Mouse (Mus musculus) fat pad, adult 2 months (tissue): ENCODE measurements around the gene Pigg.
"Not testable (repeated sequence)": the region's sequence is repeated elsewhere in the genome, so short reads cannot be mapped to it uniquely, and the experiment has no call there.

Source experiments
- DNase-seq: peaks from one replicate; pipeline ENCODE4 v3.0.0-alpha.2; 2011; ENCODE audit warnings: low read depth, low spot score; ENCODE audit errors: extremely low read depth

The Pigg gene

DNA sequence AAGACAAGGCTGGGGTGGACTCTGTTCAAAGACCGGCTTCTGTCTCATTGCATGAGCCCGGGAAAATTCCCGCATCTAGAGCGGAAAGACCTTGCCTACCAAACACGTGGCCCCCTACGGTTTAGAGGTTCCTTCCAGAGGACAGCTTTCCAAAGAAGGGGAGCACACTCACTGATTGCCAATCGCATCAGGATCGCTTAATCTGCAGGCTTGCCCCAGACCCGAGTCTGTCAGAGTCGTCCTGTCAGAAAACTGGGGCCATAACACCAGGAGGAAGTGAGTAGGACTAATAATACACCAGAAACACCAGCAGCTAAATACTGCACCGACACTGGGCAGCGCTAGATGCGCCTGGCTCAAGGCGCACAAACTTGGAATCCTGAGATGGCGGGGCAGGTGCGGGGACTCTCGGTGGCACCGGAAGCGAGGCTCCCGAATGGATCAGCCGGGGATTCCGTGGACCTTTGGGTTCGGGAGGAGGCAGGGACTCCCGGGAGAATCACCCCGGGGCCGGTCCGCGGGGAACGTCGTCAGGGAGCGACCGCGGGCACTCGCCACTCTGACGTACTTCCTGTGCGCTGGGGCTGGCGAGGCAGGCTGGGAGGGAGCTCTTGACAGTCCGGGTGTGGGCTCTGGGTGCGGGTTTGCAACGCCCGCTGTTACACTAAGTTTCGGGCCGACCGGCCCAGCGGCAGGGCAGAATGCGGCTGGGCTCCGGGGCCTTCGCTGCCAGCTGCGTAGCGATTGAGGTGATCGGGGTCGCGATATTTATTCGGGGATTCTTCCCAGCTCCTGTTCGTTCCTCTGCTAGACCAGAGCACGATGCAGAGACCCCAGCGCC is at the start of gene Pigg:
Pigg (plus strand) TSS at position 386 of the 841 bp plus-strand sequence.
- no peak for DNase-seq

DNA sequence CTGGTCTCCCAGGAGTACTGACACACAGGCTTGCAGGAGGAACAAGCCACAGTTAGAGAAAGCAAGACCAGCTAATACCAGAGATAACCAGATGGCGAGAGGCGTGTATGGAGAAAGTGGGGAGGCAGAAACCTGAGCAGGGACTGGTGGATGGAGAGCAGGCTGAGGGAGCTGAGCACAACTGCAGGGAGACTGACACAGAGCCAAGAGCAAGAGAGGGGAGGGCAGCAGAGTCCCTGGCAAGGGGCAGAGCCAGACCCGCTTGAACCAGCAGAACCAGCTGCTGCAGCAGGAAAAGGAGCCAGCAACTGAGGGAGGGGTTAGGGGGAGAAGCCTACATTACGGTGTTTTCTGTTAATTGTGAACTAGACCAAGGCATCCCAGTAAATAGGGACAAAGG is 49.7 kb upstream of the Pigg start:
- DNase-seq = no peak

DNA sequence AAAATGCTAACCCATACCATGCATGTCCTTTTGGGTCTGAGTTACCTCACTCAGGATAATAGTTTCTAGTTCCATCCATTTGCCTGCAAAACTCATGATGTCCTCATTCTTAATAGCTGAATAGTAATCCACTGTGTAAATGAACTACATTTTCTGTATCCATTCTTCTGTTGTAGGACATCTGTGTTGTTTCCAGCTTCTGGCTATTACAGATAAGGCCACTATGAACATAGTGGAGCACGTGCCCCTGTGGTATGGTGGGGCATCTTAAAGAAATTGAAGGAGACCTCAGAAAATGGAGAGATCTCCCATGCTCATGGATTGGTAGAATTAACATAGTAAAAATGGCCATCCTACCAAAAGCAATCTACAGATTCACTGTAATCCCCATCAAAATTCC is 48.6 kb upstream of the Pigg start:
- not testable (repeated sequence) for DNase-seq

DNA sequence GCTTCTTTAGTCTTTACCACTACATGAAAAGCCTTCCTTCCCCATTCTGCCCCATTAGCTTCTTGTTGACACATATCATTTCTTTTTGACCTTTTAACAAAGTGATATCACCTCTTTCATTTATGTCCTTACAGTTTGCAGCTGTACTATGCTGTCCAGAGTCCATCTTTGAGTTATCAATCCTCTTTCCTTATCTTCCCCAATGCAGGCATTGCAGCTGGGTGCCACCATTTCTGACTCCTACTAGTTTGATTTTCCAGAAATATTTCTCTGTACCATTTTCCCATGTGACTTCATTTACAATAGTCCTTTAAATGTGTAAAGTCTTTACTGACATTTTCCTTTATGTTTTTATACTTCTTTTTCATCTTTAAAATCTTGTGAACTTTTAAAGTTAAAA is 45.4 kb upstream of the Pigg start:
- DNase-seq = no peak

DNA sequence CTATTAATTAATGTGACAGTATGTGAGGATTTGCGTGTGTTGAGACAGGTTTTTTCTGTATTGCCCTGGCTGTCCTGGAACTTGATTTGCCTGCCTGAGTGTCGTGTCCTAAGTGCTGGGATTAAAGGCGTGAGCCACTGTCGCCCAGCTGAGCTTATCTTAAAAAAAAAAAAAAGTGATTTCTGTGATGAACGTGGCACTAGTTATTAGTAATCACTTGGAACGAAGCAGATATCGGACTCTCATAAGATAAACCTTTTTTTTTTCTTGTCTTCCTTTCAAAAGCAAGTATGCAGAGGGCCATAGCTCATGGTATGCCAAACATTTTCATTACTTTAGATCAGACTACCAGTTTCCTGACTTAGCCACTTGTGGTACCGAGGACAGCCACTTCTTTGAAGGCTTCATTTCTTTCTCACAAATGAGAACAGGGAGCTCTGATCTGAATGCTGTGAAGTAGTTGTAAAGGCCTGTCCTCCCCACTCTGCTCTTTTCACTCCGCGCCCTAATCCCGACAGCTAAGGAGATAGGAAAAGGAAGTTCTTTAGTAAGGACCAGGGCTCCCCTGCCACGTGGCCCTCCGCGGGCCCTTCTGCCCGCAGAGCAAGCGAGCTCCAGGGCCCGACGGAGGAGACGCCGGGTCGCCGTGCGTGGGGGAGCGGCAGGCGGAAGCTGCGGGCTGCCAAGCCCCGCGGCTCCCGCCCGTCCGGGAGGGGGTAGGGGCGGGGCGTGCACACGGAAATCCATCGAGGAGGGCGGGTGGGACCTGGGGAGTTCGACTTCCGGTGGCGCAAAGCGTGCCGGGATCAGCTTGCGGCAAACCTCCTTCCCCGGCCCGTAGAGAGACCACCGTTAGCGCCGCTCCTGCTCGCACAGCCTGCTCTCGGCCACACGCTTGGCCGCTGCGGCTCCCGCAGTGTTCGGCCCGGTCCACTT is 44.0 kb upstream of the Pigg start, which contains the start of gene Dr1:
Dr1 (plus strand) TSS at position 771 of the 936 bp plus-strand sequence.
- DNase-seq = peak; percentile 13

DNA sequence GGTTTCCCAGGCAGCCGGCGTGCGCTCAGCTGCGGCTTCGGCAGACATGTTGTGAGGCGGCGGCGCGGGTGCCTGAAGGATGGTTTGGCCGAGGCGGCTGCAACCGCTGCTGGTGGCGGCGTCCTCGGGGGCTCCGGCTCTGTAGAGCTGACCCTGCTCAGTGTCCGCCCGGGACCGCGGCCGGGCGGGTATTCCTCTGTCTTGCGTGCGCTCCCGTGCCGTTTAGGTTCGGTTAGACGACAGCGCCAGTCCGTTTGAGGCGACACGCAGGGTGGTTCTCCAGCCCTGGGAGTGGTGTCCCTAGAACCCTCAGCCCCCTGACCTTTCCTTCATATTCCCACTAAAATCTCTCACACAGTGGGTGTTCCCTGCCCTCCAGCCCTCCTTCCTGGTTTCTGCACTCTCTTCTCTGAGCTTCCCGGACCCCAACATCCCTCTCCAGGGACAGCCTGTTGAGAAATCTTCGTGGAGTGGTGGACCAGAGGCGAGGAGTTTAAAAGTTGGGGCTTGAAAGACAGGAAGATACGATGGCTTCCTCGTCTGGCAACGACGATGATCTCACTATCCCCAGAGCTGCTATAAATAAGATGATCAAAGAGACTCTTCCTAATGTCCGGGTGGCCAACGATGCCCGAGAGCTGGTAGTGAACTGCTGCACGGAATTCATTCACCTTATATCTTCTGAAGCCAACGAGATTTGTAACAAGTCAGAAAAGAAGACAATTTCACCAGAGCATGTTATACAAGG is 43.2 kb upstream of the Pigg start:
- no peak for DNase-seq

DNA sequence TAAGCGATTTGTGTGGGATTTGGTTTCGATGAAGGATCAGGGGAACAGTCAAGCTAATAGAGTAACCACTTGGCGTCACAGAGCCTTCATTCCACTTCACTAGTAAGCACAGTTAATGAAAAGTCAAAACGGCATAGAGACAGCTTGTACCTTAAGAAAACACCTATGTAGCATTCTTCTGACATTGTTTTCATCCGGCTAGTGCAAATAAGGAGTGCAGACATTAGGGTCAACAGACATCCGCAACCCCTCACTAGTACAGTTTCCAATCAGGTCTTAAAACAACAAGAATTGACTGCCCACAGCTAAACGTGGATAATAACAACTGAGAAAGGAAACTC is 42.6 kb upstream of the Pigg start:
- no peak for DNase-seq

DNA sequence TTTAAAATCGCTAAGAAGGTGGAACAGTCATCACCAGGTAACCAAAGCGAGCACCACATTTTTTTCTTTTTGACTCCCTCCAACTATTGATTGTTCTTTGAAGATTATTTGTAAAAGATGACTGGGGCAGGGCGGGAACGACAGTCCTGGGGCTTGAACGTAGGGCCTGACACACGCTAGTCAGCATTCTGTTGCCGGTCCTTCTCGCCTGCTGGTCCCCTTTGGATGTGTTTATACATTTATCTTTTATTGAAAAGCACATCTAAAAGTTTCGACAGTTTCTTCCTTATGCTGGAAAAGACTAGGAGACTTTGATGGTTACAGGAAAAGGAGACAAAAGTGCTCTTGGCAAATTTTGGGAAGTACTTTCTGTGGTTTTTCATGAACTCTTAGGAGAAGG is 42.0 kb upstream of the Pigg start:
- DNase-seq = no peak

DNA sequence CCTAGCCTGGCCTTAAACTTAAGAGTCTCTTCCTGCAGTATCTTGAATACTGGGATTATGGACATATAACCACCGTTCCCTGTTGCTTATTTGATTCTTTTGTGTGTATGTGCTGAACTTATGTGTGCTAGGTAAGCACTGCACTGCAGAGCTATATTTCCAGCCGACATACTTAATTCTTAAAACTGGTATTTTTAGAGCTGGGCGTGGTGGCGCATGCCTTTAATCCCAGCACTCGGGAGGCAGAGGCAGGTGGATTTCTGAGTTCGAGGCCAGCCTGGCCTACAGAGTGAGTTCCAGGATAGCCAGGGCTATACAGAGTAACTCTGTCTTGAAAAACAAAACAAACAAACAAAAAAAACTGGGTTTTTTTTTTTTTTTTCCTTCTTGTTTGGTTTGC is 41.1 kb upstream of the Pigg start:
- not testable (repeated sequence) for DNase-seq

DNA sequence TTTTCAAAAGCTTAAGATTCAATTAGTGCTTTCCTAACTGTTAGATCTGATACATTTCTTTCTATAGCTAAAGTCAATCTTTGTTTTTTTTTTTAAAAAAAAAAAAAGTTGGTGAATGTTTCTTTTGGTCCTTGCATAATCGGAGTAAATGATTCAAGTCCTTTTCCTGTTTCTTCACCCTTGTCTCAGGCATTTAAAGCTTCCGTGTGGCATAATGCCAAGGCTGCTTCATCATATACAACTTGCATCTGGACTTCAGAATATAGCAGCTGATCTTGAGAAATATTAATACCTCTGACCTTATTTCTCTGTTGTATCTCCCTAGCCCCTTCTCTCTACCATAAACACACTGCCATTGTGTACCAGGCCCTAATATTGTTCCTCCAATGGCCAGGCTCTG is 25.5 kb upstream of the Pigg start:
- no peak for DNase-seq

DNA sequence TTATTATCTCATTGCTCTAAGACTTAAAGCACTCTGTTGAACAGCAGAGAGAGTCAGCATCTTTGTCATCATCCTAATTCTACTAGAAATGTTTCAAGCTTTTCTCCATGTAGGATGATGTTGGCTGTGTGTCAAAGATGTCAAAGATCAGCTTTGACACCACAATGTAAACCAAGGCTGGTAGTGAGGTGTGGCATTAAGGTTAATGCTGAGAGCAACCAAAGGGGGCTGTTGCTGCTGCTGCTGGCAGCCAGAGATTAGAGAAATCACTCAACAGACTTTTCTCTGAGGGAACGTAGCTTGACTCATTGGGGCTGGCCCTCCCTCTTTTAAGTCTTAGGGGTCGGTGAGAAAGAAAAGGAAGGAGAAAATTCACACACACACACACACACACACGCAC is 10.8 kb upstream of the Pigg start:
- DNase-seq = no peak

DNA sequence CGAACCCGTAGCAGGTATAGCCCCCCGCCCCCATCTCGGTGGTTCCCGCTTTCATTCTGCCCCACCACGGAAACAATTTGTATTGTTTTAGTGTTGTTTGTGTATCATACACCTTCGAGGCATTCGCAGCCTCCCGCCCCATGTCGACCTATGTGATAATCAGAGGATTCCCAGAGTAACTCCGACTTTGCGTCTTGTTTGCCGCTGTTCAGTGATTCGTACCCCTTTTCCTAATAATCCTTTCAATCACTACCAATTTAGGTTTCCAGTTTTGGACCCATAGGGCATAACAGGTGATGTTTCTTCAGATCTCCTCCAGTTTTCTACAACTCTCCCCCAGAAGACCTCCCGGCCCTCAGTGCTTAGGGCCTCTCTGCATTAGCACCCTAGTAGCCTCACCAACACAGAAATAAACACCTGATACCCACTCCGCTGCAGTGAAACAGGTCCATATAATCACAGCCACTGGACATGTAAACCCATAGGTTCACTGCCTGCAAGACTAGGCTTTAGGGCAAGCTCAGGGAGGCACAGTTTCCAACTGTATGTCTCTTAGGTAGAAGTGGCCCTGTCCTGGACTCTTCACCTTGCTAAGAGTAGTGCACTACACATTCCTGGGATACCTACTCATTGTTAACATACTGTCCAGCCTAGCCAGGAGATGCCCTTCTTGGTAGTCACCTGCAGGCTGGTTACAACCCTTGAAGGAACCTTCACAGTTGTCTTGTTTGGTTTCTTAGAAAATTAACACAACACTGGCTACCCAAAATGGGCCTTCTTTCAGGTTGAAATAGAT is 854 bp downstream of the Pigg start:
- DNase-seq = no peak

DNA sequence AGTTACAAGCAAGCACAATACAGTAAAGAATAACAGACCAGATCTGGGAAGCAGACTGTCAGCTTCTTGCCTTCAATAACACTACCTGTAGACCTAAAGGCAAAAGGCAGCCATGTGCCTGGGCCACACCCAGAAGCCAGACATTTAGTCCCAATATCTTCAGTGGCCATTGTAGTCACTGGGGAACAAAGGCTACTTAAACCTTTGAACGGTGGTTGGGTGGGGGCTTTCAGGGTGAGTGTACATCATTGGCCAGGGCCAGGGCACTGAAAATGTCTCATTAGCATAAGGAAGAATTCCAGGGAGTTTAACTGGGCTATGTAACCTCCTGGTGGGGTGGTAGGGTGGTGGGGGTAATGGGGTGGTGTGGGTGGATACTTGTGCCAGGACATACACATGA is 18.6 kb downstream of the Pigg start:
- DNase-seq = no peak

DNA sequence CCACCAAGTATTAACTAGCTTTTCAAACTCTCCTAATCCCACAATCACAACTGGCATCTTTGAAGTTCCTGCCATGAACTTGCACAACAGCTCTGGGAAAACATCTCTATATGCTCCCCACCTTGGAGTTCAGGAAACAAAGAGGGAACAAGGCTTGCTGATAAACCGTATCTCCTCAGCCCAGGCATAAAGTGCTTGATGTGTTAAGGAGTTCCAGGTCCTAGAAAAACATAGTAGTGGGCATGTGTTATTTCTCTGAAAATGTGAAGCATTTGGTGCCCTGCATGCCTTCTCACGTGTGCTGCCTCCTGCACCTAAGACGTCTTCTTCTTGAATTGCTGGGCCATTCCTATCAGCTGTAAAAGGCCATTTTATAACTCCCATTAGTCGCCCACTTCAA is 25.0 kb downstream of the Pigg start:
- DNase-seq = no peak

DNA sequence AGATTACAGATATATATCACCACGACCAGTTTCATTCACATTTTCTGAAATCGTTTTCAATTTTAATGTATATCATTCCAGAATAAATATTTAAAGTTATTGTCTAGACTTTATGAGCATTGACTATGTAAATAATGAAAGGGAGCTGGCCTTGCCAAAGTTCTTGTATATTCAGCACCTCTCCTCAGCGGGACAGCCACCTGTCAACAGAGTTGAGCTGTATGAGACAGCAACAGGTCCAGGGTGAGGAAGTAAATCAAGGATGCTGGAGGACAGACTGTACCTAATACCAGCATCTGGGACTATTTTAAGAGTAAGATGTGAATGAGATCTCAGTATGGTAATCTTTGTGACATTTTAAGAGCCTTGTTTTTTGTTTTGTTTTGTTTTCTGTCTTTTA is 25.6 kb downstream of the Pigg start:
- DNase-seq = no peak

DNA sequence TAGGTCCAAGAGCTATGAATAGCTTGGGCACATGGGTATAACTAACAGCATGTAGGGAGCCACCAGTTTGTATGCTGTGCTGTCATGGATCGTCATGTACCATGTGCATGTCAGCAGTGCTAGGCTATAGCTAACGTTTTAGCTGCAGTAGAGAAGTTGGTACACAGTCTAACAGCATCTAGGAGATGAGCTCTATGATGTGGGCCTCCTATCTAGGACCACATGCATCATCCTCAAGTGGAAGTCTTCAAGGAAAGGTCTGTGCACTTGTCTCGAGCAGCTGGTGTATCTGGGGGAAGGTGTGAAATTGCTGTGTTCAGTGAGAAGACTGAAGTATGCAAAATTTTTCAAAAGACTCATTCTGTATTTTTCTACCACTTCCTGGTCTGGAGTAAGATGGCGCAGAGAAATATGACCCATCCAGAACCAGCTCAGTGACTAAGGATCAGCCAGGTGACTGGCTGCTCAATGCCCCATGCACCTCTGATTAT is 31.3 kb downstream of the Pigg start:
- no peak for DNase-seq

DNA sequence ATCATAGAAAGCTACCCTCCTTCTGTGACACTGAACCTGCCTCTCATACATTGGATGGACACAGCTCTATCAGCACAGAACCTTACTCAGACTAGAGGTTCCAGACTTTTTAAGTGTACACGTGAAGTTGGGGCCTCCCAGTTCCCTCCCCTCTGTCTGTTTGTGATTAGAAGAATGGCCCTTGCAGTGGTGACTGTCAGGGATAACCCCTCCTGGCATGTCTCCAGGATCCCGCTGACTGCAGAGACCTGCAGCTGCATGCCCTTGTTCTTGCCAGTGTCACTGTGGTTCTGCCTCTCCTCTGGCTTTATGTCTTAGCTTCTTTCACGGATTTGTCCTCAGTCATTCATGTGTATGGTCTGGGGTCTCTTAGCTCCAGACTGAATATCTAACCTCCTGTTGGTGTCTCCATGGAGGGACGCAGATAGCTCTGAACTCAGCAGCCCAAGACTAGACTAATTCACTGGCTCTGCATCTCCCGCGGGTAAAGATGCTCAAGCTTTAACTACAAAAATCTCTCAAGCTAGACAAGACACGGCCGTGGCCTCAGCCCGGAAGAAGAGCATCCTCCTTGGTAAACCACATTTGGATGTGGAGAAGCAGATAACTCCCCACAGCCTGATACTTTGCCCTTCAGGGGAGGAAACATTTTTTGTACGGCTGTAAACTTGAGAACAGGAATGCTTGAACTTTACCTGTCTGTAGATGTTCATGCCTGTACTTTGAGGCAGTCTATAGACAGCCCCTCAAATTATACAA is 33.1 kb downstream of the Pigg start:
- DNase-seq = no peak

DNA sequence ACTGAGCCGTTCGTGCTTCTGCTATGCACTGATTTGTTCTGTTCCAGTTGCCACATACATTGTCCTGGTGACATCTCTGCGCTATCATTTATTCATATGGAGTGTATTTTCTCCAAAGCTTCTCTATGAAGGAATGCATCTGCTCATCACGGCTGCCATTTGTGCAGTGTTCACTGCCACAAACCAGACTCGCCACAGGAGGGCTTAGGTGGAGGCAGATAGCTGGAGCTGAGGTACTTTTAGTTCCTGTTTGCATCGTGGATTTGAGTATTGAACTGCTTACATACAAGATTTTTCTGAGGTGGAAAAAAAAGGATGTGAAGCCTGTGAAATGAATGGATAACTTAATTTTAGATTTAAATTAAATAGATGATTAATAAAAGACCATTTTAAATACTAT is 35.4 kb downstream of the Pigg start:
- DNase-seq = no peak

DNA sequence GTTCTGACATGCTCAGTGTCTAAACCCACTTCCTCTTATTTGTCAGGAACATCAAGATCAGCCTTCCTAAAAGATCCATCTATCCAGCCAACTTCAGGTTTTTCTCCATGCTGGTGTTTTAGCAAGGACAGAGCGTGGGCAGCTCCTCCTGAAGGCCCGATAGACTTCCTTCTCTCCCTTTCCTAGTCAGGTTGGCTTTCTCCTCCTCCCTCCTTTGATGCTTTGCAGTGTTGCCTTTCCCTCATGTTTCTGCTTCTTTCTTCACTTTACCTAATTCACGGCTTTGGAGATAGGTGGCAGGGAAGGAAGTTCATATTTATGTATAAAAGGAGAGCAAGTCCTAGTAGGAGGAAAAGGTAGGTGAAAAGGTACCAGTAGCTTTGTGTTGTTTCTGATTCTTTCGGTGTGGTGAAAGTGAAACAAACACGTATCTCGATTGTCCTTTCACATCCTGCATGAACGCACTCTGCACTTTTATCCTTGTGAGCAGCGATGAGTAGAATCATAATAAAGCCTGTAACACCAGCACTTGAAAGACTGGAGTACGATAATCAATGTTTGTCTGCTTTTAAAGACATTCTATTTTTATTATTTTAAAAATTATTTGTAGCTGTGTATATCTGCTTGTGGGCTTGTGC is 37.2 kb downstream of the Pigg start:
- DNase-seq = no peak
